Mouse (Mus musculus) CH12.LX (cell line): ENCODE results near the gene Il10ra. TPM values are rescaled to one million over a fixed set of nuclear protein-coding genes. Genes with fewer than 3 reads are reported as not detected.
A peak's percentile ranks its signal among the peaks of the same experiment; 100 is the strongest.

Experiments
- DNase-seq: peaks from one replicate; pipeline ENCODE4 v3.0.0-alpha.2; 2013; ENCODE audit errors: extremely low read depth
- H3K27ac ChIP-seq: 2 replicates; pipeline ENCODE4 v1.5.1; 2012; ENCODE audit warnings: low read depth, mild to moderate bottlenecking, control low read depth, moderate library complexity; ENCODE audit not compliant: insufficient read depth
- H3K27me3 ChIP-seq: replicated peaks from 2 replicates; pipeline ENCODE3; 2012; ENCODE audit warnings: inconsistent platforms
- H3K36me3 ChIP-seq, 2 experiments: replicated peaks in 1 of 2; 2 replicates each; pipeline versions ENCODE3 to v1.6.1; 2012; ENCODE audit warnings: inconsistent platforms in 1 of 2, low read length in 1 of 2, mild to moderate bottlenecking in 1 of 2, mixed read lengths in 1 of 2, moderate library complexity in 1 of 2; ENCODE audit not compliant: control insufficient read depth in 1 of 2, insufficient read depth in 1 of 2
- H3K4me1 ChIP-seq, 2 experiments: 2 replicates each; pipeline ENCODE4 v1.6.1; 2012; ENCODE audit warnings: inconsistent platforms in 1 of 2, moderate library complexity in 1 of 2; ENCODE audit not compliant: insufficient read depth in 2 of 2, control insufficient read depth in 1 of 2
- H3K4me2 ChIP-seq: 2 replicates; pipeline ENCODE4 v1.6.1; 2012; ENCODE audit warnings: low read depth, mild to moderate bottlenecking, control low read depth; ENCODE audit not compliant: poor library complexity, insufficient read depth, severe bottlenecking
- H3K4me3 ChIP-seq, 3 experiments: fragments of 150-350 bp in 1 of 3; sonication (generic) in 1 of 3; replicated peaks in 1 of 3; 2 replicates each; pipeline versions ENCODE3 to v1.5.1; 2011 to 2012; ENCODE audit warnings: low read depth in 2 of 3, low read length in 2 of 3, mild to moderate bottlenecking in 2 of 3, moderate library complexity in 2 of 3, control low read depth in 1 of 3, improper control_type of control experiment in 1 of 3, inconsistent platforms in 1 of 3, mixed read lengths in 1 of 3; ENCODE audit not compliant: poor library complexity in 1 of 3
- H3K79me2 ChIP-seq: replicated peaks from 2 replicates; pipeline ENCODE4 v1.6.1; 2012; ENCODE audit warnings: mild to moderate bottlenecking, moderate library complexity; ENCODE audit not compliant: control insufficient read depth, poor library complexity, insufficient read depth, severe bottlenecking; ENCODE audit errors: extremely low read depth
- H3K9ac ChIP-seq: 2 replicates; pipeline ENCODE4 v1.6.1; 2012; ENCODE audit warnings: low read depth, mild to moderate bottlenecking, control low read depth, moderate library complexity; ENCODE audit not compliant: insufficient read depth
- H3K9me3 ChIP-seq: replicated peaks from 2 replicates; pipeline ENCODE3; 2012; ENCODE audit warnings: low read length, inconsistent platforms, mixed read lengths
- BHLHE40 ChIP-seq: IDR thresholded peaks from 2 replicates; pipeline ENCODE4 v1.6.1; 2011; ENCODE audit warnings: mild to moderate bottlenecking, low read depth, low read length, improper control_type of control experiment
- CHD1 ChIP-seq: IDR thresholded peaks from 2 replicates; pipeline ENCODE4 v1.6.1; 2012; ENCODE audit warnings: low read depth, low read length, improper control_type of control experiment, inconsistent platforms
- CHD2 ChIP-seq: IDR thresholded peaks from 2 replicates; pipeline ENCODE4 v1.6.1; 2011; ENCODE audit warnings: low read length, improper control_type of control experiment
- CTCF ChIP-seq, 2 experiments: IDR thresholded peaks in 1 of 2; conservative IDR thresholded peaks in 1 of 2; 2 replicates each; pipeline ENCODE4 v1.5.1; 2011 to 2012; ENCODE audit warnings: low read depth in 2 of 2, low read length in 2 of 2, improper control_type of control experiment in 1 of 2, inconsistent platforms in 1 of 2, mild to moderate bottlenecking in 1 of 2, moderate library complexity in 1 of 2
- E2F4 ChIP-seq: IDR thresholded peaks from 2 replicates; pipeline ENCODE4 v1.6.1; 2011; ENCODE audit warnings: low read depth, low read length, improper control_type of control experiment; ENCODE audit not compliant: insufficient replicate concordance
- ELF1 ChIP-seq: IDR thresholded peaks from 2 replicates; pipeline ENCODE4 v1.6.1; 2014; ENCODE audit warnings: low read depth, mild to moderate bottlenecking, inconsistent platforms, low read length, improper control_type of control experiment
- GABPA ChIP-seq: IDR thresholded peaks from 2 replicates; pipeline ENCODE4 v1.6.1; 2012; ENCODE audit warnings: low read depth, low read length, improper control_type of control experiment, inconsistent platforms; ENCODE audit not compliant: insufficient replicate concordance
- HCFC1 ChIP-seq: IDR thresholded peaks from 2 replicates; pipeline ENCODE4 v1.6.1; 2012; ENCODE audit warnings: low read depth, mild to moderate bottlenecking, inconsistent platforms, low read length, improper control_type of control experiment
- IRF4 ChIP-seq: IDR thresholded peaks from 2 replicates; pipeline ENCODE4 v1.6.1; 2014; ENCODE audit warnings: low read depth, mild to moderate bottlenecking, inconsistent platforms, low read length, improper control_type of control experiment
- JUND ChIP-seq: conservative IDR thresholded peaks from 2 replicates; pipeline ENCODE4 v1.6.1; 2011; ENCODE audit warnings: low read depth, low read length, improper control_type of control experiment
- KAT2A ChIP-seq: IDR thresholded peaks from 2 replicates; pipeline ENCODE4 v1.6.1; 2012; ENCODE audit warnings: low read length, improper control_type of control experiment, inconsistent platforms; ENCODE audit not compliant: insufficient replicate concordance
- MAX ChIP-seq: IDR thresholded peaks from 2 replicates; pipeline ENCODE4 v1.6.1; 2011; ENCODE audit warnings: low read length, improper control_type of control experiment
- MAZ ChIP-seq: IDR thresholded peaks from 2 replicates; pipeline ENCODE4 v1.6.1; 2012; ENCODE audit warnings: low read depth, mild to moderate bottlenecking, inconsistent platforms, low read length, improper control_type of control experiment, moderate library complexity
- MYC ChIP-seq: IDR thresholded peaks from 2 replicates; pipeline ENCODE4 v1.6.1; 2011; ENCODE audit warnings: low read depth, mild to moderate bottlenecking, improper control_type of control experiment, low read length
- NRF1 ChIP-seq: IDR thresholded peaks from 2 replicates; pipeline ENCODE4 v1.6.1; 2014; ENCODE audit warnings: low read depth, mild to moderate bottlenecking, inconsistent platforms, low read length, improper control_type of control experiment, moderate library complexity
- PAX5 ChIP-seq: IDR thresholded peaks from 2 replicates; pipeline ENCODE4 v1.6.1; 2012; ENCODE audit warnings: low read length, inconsistent platforms, mixed read lengths
- POLR2A ChIP-seq: IDR thresholded peaks from 2 replicates; pipeline ENCODE4 v1.6.1; 2011; ENCODE audit warnings: low read depth, mild to moderate bottlenecking, improper control_type of control experiment, low read length
- POLR2AphosphoS2 ChIP-seq: IDR thresholded peaks from 2 replicates; pipeline ENCODE4 v1.6.1; 2011; ENCODE audit warnings: low read depth, low read length, improper control_type of control experiment
- RAD21 ChIP-seq: IDR thresholded peaks from 2 replicates; pipeline ENCODE4 v1.6.1; 2011; ENCODE audit warnings: low read depth, mild to moderate bottlenecking, low read length, improper control_type of control experiment, moderate library complexity
- RCOR1 ChIP-seq: conservative IDR thresholded peaks from 2 replicates; pipeline ENCODE4 v1.6.1; 2012; ENCODE audit warnings: low read depth, mild to moderate bottlenecking, inconsistent platforms, low read length, improper control_type of control experiment
- SIN3A ChIP-seq: IDR thresholded peaks from 2 replicates; pipeline ENCODE4 v1.6.1; 2012; ENCODE audit warnings: low read length, improper control_type of control experiment, inconsistent platforms
- SMC3 ChIP-seq: IDR thresholded peaks from 2 replicates; pipeline ENCODE4 v1.6.1; 2011; ENCODE audit warnings: low read depth, low read length, improper control_type of control experiment
- TBP ChIP-seq: conservative IDR thresholded peaks from 2 replicates; pipeline ENCODE4 v1.6.1; 2011; ENCODE audit warnings: low read depth, low read length, improper control_type of control experiment
- TCF12 ChIP-seq: IDR thresholded peaks from 2 replicates; pipeline ENCODE4 v1.6.1; 2014; ENCODE audit warnings: low read depth, mild to moderate bottlenecking, inconsistent platforms, low read length, improper control_type of control experiment
- USF2 ChIP-seq: conservative IDR thresholded peaks from 2 replicates; pipeline ENCODE4 v1.6.1; 2011; ENCODE audit warnings: low read depth, low read length, improper control_type of control experiment
- ZC3H11A ChIP-seq: IDR thresholded peaks from 2 replicates; pipeline ENCODE4 v1.6.1; 2012; ENCODE audit warnings: low read depth, mild to moderate bottlenecking, inconsistent platforms, low read length, improper control_type of control experiment
- ZNF384 ChIP-seq: IDR thresholded peaks from 2 replicates; pipeline ENCODE4 v1.6.1; 2012; ENCODE audit warnings: low read depth, low read length, improper control_type of control experiment, inconsistent platforms
- dilution Hi-C: fragments of 300-500 bp; cut with MboI; formaldehyde crosslinking; loops from 2 replicates; pipeline ENCODE4 v1.14.3; 2020; ENCODE audit warnings: low sequenced_read_pairs; ENCODE audit not compliant: extremely low pct_unique_long_range_greater_than_20kb, extremely low pct_ligation_motif_present
- in situ Hi-C: fragments of 300-500 bp; cut with MboI; formaldehyde crosslinking; loops from 3 replicates; pipeline ENCODE4 v1.14.3; 2019; ENCODE audit warnings: low sequenced_read_pairs, low pct_ligation_motif_present, low pct_unique_long_range_greater_than_20kb, mixed read lengths
- polyA plus RNA-seq: library from polyadenylated mRNA; unstranded; fragments of >175 nt; gene quantifications from 2 replicates; pipeline ENCODE4 v1.2.1, GENCODE M21; 2012; ENCODE audit warnings: low read depth; ENCODE audit not compliant: insufficient read length
- total RNA-seq, 2 experiments: library from RNA; depleted of rRNA; stranded (reverse); fragments of 300-350 nt in 1 of 2; fragments of >200 nt in 1 of 2; gene quantifications; 2 replicates each; pipeline ENCODE4 v1.2.3; 2012 to 2014

Gene Il10ra
- total and polyA plus RNA-seq, 3 experiments: 3.1 to 5.1 (median 3.9) TPM

GRCm38 (mm10) chr9:45308521-45308920 is 39.6 kb upstream of the Il10ra start:
- Histone ChIP-seq H3K4me1 (peaks cover 0 to 8% of the 10 kb centered on the region in 2 experiments; a peak in 2 of 4 replicates), H3K27me3 (peaks cover 30% of the 10 kb centered on the region), H3K27ac (no peak overlapping the region), H3K4me3 (no peak overlapping the region), H3K36me3 (no peaks in the 10 kb centered on the region), H3K79me2 (no peaks in the 10 kb centered on the region), H3K9me3 (no peaks in the 10 kb centered on the region), H3K9ac (no peak overlapping the region), H3K4me2 (no peak overlapping the region)
- dilution Hi-C loops (no loop called here), in situ Hi-C loops (loop anchor here (10.0 kb wide), 1 partner anchor 216 kb away; no protein-coding TSS in a partner anchor)
- no peak for DNase-seq
- TF ChIP-seq NRF1 (no peak), JUND (no peak), ZNF384 (no peak), MAX (no peak), POLR2A (no peak), RAD21 (no peak), GABPA (no peak), SMC3 (no peak), MAZ (no peak), ELF1 (no peak), E2F4 (no peak), USF2 (no peak), BHLHE40 (no peak), TCF12 (no peak), SIN3A (no peak), CHD2 (no peak), RCOR1 (no peak), HCFC1 (no peak), TBP (no peak)

- DNase-seq: no peak
- TF ChIP-seq TCF12 (no peak), ZC3H11A (no peak), CHD1 (no peak), IRF4 (no peak), TBP (no peak), PAX5 (no peak), POLR2AphosphoS2 (no peak), MYC (no peak), ZNF384 (no peak), KAT2A (no peak), POLR2A (no peak), CTCF (conservative IDR thresholded peaks at IDR 0.05 in 1 of 2, IDR thresholded peaks at IDR 0.05 in 1 of 2; ENCODE audit: low read depth in 2 of 2, low read length in 2 of 2) (no peak)
- in situ Hi-C loops: loop anchor here (10.0 kb wide), 1 partner anchor 218 kb away; no protein-coding TSS in a partner anchor
- H3K9me3 ChIP-seq: no peaks in the 10 kb centered on the region
- H3K36me3 ChIP-seq: no peaks in the 10 kb centered on the region
- H3K4me2 ChIP-seq: peak overlapping the region; percentile 29; the same call in 1 of the 2 replicates
- no peaks in the 10 kb centered on the region for H3K79me2 ChIP-seq
- H3K4me3 ChIP-seq: no peak overlapping the region
- peaks cover 0 to 8% of the 10 kb centered on the region in 2 experiments; a peak in 1 of 4 replicates for H3K4me1 ChIP-seq
- H3K9ac ChIP-seq: no peak overlapping the region
- H3K27ac ChIP-seq: no peak overlapping the region
- dilution Hi-C loops: no loop called here
- H3K27me3 ChIP-seq: peaks cover 25% of the 10 kb centered on the region
Measured at GRCm38 (mm10) chr9:45306746-45307410, 37.9 kb upstream of the Il10ra start.
